Mouse (Mus musculus): ENCODE results near the gene Tspear.

The Tspear gene

GRCm38 (mm10) chr10:77878985-77879384 is 192.6 kb downstream of the Tspear start:
- in situ Hi-C loops (cut with MboI), result no loop called here

DNA sequence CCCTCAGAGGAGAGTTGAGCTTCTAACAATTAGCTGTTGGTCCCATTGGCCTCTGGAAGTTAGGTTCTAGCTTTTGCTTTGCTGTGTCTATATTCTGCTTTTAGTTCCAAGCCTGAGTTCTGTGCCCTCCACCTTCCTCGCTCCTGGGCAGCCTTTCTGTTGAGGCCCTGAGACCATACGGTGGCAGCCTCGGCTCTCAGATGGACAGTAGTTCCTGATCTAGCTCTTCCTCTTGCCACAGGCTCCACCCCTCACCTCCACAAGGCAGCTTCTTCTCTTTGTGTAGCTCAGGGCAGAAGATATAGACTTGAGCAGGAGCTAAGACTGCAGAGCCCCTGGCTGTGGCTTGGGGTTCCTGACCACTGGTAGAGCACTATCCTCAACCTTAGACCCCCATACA is 193.9 kb downstream of the Tspear start:
- in situ Hi-C loops (cut with MboI), result no loop called here

DNA sequence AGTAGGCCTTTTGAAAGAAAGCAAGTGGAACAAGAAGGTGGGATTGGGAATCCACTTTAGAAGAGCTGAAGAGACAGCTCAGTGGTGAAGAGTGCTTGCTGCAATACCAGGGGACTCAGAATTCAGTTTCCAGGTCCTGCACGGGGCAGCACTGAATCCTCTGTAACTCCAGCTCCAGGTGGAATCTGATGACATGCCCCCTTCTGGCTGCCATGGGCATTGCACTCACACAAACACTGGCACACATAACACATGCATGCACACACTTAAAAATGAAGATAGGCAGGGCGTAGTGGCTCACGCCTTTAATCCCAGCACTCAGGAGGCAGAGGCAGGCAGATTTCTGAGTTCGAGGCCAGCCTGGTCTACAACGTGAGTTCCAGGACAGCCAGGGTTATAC is 196.2 kb downstream of the Tspear start:
- in situ Hi-C loops (cut with MboI), result no loop called here

DNA sequence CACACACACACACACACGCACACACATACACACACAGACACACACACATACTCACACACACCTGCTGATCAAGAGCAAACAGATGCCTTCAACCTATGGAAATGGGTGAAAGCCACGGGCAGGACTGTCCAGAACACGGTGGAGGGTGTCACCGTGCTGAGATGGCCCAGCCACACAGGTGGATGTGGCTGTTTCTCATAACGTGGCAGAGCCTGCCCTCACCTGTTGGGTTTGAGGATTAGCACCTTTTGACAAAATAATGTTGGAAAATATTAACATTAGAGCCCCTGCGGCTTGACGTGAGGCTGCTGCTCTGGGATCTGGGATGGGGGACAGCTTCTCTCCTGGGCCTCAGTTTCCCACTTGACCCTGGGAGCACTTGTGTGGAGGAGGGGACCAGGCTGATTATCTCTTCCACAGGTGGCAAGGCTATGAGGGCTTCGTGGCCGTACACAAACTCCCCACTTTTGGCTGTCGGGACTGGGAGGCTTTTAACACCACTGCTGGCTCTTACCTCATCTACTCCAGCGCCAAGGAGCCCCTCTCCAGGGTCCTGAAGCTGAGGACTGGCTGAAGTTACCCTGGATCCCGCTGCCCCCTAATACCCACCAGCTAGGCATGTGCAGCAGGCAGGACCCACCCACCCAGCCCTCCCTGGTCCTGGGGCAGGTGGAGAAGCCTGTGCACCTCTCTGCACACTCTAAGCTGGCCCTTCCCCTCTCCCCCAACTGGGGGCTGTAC is 199.8 kb downstream of the Tspear start:
- in situ Hi-C loops (cut with MboI), result no loop called here

GRCm38 (mm10) chr10:77890987-77891565 is 204.7 kb downstream of the Tspear start:
- in situ Hi-C loops (cut with MboI), result no loop called here

GRCm38 (mm10) chr10:77895562-77895961 is 209.2 kb downstream of the Tspear start:
- in situ Hi-C loops (cut with MboI), result no loop called here

DNA sequence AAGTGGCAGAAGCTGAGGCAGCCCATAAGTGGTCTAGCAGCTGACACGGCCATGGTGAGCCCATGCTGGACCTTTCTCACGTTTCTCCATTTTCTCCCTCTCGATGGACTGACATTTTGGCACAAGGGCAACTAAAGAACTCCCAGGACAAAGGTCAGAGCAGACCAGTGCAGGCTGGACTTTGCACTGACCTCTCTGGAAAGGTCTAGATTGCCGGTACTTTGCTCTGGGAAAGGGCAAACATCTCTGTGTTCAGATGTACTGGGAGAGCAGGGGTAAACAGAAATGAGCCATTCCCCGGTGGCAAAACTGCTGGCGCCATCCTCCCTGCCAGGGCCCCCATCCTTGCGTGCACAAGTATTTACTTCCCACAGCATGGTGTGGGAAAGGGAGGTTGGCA is 213.8 kb downstream of the Tspear start:
- in situ Hi-C loops (cut with MboI), result no loop called here

GRCm38 (mm10) chr10:77900903-77901818 is 214.8 kb downstream of the Tspear start:
- in situ Hi-C loops (cut with MboI), result no loop called here

GRCm38 (mm10) chr10:77901871-77902210 is 215.5 kb downstream of the Tspear start:
- in situ Hi-C loops (cut with MboI), result no loop called here

DNA sequence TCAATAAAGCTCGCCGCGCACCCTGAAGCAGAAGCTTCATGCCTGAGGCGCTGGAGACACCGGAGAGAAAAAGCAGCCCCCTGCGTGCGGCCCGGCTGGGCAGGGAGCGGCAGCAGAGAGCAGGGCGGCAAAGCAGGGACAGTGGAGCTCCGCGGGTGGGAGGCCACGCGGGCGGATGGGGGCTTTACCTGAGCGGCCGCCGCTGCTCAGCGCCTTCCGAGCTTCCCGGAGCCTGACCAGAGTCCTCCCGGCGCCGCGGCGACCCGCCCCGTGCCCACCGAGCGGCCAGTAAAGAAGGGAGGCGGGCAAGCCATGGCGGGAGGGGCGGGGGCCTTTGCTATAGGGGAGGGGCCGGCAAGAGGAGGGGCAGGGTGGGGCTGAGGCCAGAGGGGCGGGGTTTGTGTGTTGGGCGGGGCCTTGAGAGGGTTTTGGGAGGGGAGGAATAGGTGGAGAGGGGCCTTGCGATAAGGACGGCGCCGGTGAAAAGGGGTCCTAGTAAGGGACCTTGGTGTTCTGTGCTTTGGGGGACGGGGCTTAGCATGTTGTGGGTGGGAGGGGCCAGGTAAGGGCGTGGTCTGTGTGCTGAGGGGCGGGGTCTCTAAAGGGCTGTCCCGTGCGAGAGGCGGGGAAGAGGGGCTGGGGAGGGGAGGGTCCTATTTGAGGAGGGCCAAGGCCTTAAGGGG is 216.0 kb downstream of the Tspear start, which contains the start of gene Lrrc3:
TSS of gene Lrrc3 (minus strand) at position 326 of the 683 bp plus-strand sequence.
- in situ Hi-C loops (cut with MboI), result no loop called here

GRCm38 (mm10) chr10:77902894-77903715 is 216.7 kb downstream of the Tspear start:
- in situ Hi-C loops (cut with MboI), result no loop called here

- in situ Hi-C loops (cut with MboI), result no loop called here
Observed at GRCm38 (mm10) chr10:77912605-77913004, 226.2 kb downstream of the Tspear start.

- in situ Hi-C loops (cut with MboI), result no loop called here
Observed at GRCm38 (mm10) chr10:77913292-77913691, 226.9 kb downstream of the Tspear start.

GRCm38 (mm10) chr10:77916636-77917335 is 230.4 kb downstream of the Tspear start:
- in situ Hi-C loops (cut with MboI), result no loop called here

DNA sequence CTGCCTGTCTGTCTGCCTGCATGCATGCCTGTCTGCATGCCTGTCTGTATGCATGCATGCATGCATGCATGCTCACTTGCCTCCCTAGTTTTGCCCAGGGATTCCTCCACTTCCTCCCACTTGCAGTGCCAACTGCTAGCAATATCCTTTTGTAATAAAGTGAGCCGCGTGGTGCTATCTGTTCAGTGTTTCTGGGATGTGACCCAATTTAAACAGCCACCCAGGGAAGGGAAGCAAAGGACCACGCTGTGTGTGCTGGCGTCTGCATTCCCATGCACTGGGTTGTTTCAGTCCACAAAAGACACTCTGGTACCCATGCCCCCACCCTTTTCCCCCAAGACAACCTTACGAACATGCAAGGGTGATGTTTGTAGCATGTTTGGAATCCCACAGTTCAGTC is 234.6 kb downstream of the Tspear start:
- in situ Hi-C loops (cut with MboI), result no loop called here

GRCm38 (mm10) chr10:77922681-77923080 is 236.3 kb downstream of the Tspear start:
- in situ Hi-C loops (cut with MboI), result no loop called here

DNA sequence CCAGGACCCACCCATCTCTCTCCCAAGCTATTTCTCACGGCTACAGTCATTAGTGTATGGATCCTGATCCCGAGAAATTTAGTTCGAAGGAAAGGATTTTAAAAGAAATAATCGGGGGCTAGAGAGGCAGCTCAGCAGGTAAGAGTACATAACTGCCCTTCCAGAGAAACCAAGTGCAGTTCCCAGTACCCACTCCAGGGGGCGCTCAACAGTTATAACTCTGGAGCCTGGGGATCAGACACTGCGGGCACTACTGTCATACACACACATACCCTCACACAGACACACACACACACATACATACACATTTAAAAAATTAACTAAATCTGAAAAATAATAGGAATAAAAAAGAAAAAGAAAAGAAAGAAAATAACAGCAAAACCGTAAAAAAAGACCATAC is 239.8 kb downstream of the Tspear start:
- in situ Hi-C loops (cut with MboI), result no loop called here

DNA sequence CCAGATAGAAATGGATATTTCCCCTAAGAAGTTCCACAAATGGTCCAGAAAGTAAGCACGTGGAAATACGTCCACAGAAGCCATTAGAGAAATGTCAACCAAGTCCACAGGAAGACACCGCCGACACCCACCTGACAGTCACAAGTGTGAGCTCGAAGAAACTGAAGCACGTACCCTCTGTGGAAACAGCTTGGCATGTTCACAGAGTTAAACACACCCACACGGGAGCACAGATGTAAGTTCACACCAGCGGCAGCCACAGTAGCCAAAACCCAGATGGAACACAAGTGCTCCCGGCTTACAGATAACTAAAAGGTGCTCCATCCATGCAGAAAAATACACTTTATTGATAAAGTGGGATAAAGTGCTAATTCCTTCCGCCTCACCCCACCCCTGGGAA is 241.0 kb downstream of the Tspear start:
- in situ Hi-C loops (cut with MboI), result no loop called here

All from mature B cell (primary cell).